Mouse (Mus musculus) heart, postnatal 0 days (tissue): ENCODE data around the gene Gpha2. TPM values are rescaled to one million over a fixed set of nuclear protein-coding genes. Genes with fewer than 3 reads are reported as not detected.

Experiments used
- ATAC-seq: fragments of 200-750 bp; cut with Nextera tagmentation; 2 replicates; pipeline ENCODE4 v1.8.0; 2017; ENCODE audit warnings: low read depth, moderate number of reproducible peaks, moderate library complexity; ENCODE audit not compliant: insufficient read depth
- DNase-seq: peaks from one replicate; pipeline ENCODE4 v3.0.0-alpha.2; 2016; ENCODE audit warnings: low spot score
- H3K27ac ChIP-seq: fragments of 300-500 bp; sonication (generic); 2 replicates; pipeline ENCODE4 v1.5.1; 2014; ENCODE audit warnings: low read depth, mild to moderate bottlenecking
- H3K27me3 ChIP-seq: fragments of 300-500 bp; sonication (generic); 2 replicates; pipeline ENCODE4 v1.6.1; 2014; ENCODE audit warnings: low read length, mixed read lengths; ENCODE audit not compliant: control insufficient read depth, insufficient read depth
- H3K36me3 ChIP-seq: fragments of 300-500 bp; sonication (generic); replicated peaks from 2 replicates; pipeline ENCODE4 v1.6.1; 2014; ENCODE audit warnings: low read length, mixed read lengths; ENCODE audit not compliant: control insufficient read depth, insufficient read depth
- H3K4me1 ChIP-seq: fragments of 300-500 bp; sonication (generic); 2 replicates; pipeline ENCODE4 v1.6.1; 2014; ENCODE audit warnings: antibody characterized with exemption; ENCODE audit not compliant: control insufficient read depth, insufficient read depth
- H3K4me2 ChIP-seq: fragments of 300-500 bp; sonication (generic); 2 replicates; pipeline ENCODE4 v1.6.1; 2014; ENCODE audit warnings: low read depth, mild to moderate bottlenecking, low read length, moderate library complexity
- H3K4me3 ChIP-seq: fragments of 300-500 bp; sonication (generic); 2 replicates; pipeline ENCODE4 v1.5.1; 2014; ENCODE audit warnings: low read depth, low read length
- H3K9ac ChIP-seq: fragments of 300-500 bp; sonication (generic); replicated peaks from 2 replicates; pipeline ENCODE4 v1.6.1; 2014; ENCODE audit warnings: low read depth, low read length, mixed read lengths
- H3K9me3 ChIP-seq: fragments of 300-500 bp; sonication (generic); replicated peaks from 2 replicates; pipeline ENCODE4 v1.6.1; 2016; ENCODE audit warnings: low read length; ENCODE audit not compliant: control insufficient read depth
- CTCF ChIP-seq: IDR thresholded peaks from 2 replicates; pipeline ENCODE4 v1.5.1; 2016; ENCODE audit warnings: antibody characterized with exemption, control low read depth, low read depth
- EP300 ChIP-seq: IDR thresholded peaks from 2 replicates; pipeline ENCODE4 v1.6.1; 2016; ENCODE audit warnings: antibody characterized with exemption, low read depth
- WGBS: fragments of 180-500 bp; shearing (Covaris S2); extraction: QIAGEN DNeasy Blood & Tissue Kit; methylation state at CpG from one replicate; pipeline ENCODE4 v1.1.7; 2014; 5-methylcytosine and 5-hydroxymethylcytosine counted together
- microRNA counts: library from miRNA; unstranded; fragments of <30 nt; microRNA quantifications from one replicate; lab custom pipeline; 2015
- microRNA-seq: library from miRNA; unstranded; fragments of <30 nt; microRNA quantifications from one replicate; pipeline ENCODE4, GENCODE M21; 2016
- polyA plus RNA-seq: library from polyadenylated mRNA; unstranded; fragments of >200 nt; fragmentation: Nextera tagmentation; extraction: Ambion mirVana; gene quantifications from 2 replicates; pipeline ENCODE4 v1.2.1, GENCODE M21; 2015
- total RNA-seq: library from RNA; depleted of rRNA; stranded (reverse); fragments of >200 nt; gene quantifications from 2 replicates; pipeline ENCODE4 v1.2.3, GENCODE M21; 2014; ENCODE audit warnings: low replicate concordance; rRNA removed

Gene Gpha2
- total and polyA plus RNA-seq, 2 experiments from 2014 or later = not detected

DNA sequence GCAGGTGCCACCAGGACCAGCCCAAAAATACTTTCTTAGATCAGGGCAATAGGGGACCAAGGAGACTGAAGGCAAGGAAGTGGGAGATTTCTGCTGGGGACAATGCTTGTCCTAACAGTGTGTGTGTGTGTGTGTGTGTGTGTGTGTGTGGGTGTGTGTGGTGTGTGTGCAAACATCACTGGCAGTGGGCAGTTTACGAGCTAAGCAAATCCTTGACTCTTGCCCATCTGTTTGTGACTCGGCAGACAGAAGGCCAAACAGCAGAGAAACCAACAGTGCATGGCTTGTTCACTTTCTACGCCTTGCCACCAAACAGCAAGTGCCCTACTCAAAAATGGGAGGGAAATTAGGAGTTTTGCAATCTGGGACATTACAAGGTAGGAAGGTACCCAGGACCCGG is 47.4 kb downstream of the Gpha2 start:
- no peak overlapping the region for H3K4me3 ChIP-seq
- no peak for ATAC-seq
- H3K27ac ChIP-seq = peak overlapping the region; percentile 62
- H3K9me3 ChIP-seq = no peaks in the 10 kb centered on the region
- 78% methylated on average over 4 of the region's 4 CpGs for WGBS
- TF ChIP-seq CTCF (no peak), EP300 (no peak)
- no peak overlapping the region for H3K4me2 ChIP-seq
- H3K36me3 ChIP-seq = no peaks in the 10 kb centered on the region
- no peak overlapping the region for H3K9ac ChIP-seq
- peaks cover 27% of the 10 kb centered on the region; the same call in 1 of the 2 replicates for H3K4me1 ChIP-seq
- DNase-seq = no peak
- peaks cover 5% of the 10 kb centered on the region; the same call in 1 of the 2 replicates for H3K27me3 ChIP-seq

DNA sequence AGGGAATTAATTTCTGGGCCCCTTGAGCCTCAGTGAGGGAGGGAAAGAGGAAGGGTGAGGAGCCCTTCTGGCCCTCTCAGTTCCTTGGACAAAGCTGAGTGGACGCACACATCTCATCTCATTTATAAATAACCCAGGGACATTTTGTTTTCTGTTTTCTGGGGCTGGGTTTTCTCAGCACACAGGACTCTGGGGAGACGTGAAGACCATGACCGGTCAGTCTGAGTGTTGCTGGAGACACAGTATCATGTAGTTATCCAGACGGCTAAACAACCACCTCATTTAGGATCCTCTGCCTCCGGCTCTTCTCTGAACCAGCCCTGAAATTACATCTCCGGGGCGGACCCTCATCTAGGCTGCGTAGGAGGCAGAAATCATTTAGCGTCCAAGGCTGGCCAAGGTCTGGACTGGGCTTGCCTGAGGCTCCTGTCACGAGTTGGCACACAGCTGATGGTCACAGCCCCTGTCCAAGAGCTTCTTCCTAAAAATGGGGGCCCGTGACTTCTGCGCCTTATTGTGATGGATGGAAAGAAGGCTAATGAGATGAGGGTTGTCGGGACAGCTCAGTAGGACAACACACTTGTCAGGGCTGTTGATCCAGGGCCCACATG is 47.9 kb downstream of the Gpha2 start:
- no peak overlapping the region for H3K4me3 ChIP-seq
- H3K36me3 ChIP-seq = 0 out of 2 replicates have a peak, but pooled peaks cover under 1% of the 10 kb centered on the region
- H3K4me2 ChIP-seq = no peak overlapping the region
- no peaks in the 10 kb centered on the region for H3K9me3 ChIP-seq
- peaks cover 32% of the 10 kb centered on the region; the same call in 1 of the 2 replicates for H3K4me1 ChIP-seq
- H3K27ac ChIP-seq = peak overlapping the region; percentile 62
- 82% methylated on average over 13 of the region's 13 CpGs for WGBS
- H3K27me3 ChIP-seq = peaks cover 5% of the 10 kb centered on the region; the same call in 1 of the 2 replicates
- no peak for TF ChIP-seq EP300
- no peak for TF ChIP-seq CTCF
- ATAC-seq (no peak), DNase-seq (no peak)
- H3K9ac ChIP-seq = no peak overlapping the region

DNA sequence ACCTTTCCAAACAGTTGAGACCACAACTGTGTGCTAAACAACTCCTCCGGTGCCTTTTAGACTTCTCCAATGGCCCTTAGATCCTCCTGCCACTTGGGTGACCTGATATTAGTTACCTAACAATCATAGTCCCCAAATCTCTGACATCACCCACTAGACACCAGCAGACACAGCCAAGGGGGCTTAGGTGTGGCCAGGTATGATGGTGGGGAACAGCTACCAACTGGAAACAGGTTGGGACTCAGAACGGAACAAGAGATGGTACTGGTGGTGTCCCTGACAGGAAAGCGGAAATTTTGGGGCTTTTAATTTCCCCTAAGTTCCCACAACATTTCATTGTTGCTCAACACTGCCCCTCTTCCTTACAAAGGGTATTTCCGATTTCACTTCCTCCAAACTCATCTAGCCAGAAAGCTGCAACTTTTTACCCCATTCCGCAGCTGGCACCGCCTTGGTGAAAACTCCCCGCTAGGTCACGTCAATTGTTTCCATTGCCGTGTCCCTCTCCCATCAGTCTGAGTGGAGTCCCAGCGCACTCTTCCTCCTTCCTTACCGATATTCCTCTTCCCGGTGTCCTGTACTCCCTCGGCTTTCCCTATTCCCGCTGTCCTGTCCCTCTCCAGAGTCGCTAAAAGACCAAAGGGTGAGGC is 49.7 kb downstream of the Gpha2 start:
- ATAC-seq (no peak), DNase-seq (no peak)
- TF ChIP-seq EP300 (no peak; the same call in 1 of the 2 replicates), CTCF (no peak)
- peak overlapping the region; percentile 76 for H3K4me3 ChIP-seq
- H3K9me3 ChIP-seq = no peaks in the 10 kb centered on the region
- H3K4me1 ChIP-seq = peaks cover 46% of the 10 kb centered on the region
- 11% methylated on average over 15 of the region's 15 CpGs for WGBS
- peak overlapping the region; percentile 69 for H3K4me2 ChIP-seq
- H3K27me3 ChIP-seq = peaks cover 4% of the 10 kb centered on the region; the same call in 1 of the 2 replicates
- no peak overlapping the region for H3K9ac ChIP-seq
- H3K27ac ChIP-seq = peak overlapping the region; percentile 79
- H3K36me3 ChIP-seq = peaks cover 15% of the 10 kb centered on the region; the same call in 1 of the 2 replicates

DNA sequence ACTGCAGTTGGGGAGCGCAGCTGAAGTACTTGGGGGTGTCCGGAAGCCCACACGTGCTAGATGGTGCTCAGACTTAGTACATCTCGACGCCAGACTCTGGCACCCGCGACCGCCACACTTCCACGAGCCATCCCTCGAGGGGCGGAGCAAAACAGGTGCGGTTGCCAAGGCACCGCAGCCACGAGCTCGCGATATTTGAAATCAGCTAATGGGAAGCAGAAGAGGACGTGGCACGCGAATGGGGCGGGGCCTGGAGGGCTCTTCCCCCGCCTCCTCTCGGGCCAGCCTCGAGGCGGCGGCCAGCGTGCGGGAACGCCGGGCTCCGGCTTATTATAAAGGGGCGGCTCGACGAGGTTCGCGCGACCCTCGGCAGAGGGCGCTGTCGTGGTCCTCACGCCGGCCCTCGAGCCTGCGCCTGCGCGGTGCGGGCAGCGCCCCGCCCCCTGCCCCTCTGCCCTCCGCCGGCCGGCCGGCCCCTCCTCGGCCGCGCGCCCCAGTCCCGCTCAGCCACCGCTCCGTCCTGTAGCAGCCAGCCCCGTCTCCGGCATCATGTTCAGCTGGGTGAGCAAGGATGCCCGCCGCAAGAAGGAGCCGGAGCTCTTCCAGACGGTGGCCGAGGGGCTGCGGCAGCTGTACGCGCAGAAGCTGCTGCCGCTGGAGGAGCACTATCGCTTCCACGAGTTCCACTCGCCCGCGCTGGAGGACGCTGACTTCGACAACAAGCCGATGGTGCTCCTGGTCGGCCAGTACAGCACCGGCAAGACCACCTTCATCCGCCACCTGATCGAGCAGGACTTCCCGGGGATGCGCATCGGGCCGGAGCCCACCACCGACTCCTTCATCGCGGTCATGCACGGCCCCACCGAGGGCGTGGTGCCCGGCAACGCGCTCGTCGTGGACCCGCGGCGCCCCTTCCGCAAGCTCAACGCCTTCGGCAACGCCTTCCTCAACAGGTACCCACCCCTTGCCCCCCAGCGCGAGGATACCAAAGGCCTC is 50.5 kb downstream of the Gpha2 start, which contains the start of gene Ehd1:
Gene Ehd1, plus strand, starts transcription at position 300 of the 996 bp plus-strand sequence.
- no peaks in the 10 kb centered on the region for H3K27me3 ChIP-seq
- peak within 1 kb of the TSS; percentile 74 for H3K9ac ChIP-seq
- peaks cover 24% of the 10 kb centered on the region for H3K36me3 ChIP-seq
- DNase-seq (peak; percentile 98), ATAC-seq (peak; percentile 95)
- H3K4me3 ChIP-seq = peak within 1 kb of the TSS; percentile 76
- H3K4me2 ChIP-seq = peak within 1 kb of the TSS; percentile 86
- TF ChIP-seq CTCF (peak; percentile 63), EP300 (peak; percentile 64; the same call in 1 of the 2 replicates)
- H3K27ac ChIP-seq = peak within 1 kb of the TSS; percentile 79
- H3K4me1 ChIP-seq = peaks cover 46% of the 10 kb centered on the region
- no peaks in the 10 kb centered on the region for H3K9me3 ChIP-seq
- WGBS = under 1% methylated on average over 100 of the region's 106 CpGs

MicroRNAs encoded within 50 kb of the gene (microRNA counts, 519-probe panel; counts per million panel counts)
- microRNA mmu-miR-192 (lab: Ali Mortazavi, UCI) = not detected

Small RNA genes within 50 kb of the gene (microRNA-seq; reads per million reads assigned to microRNA genes)
- gene Mir192 (99.4 reads per million, percentile 56 among the genes with 10 or more reads in this experiment), gene Mir194-2 (88.4 reads per million, percentile 53 among the genes with 10 or more reads in this experiment)

Other genes with a start within 250 kb of the Gpha2 start
- not detected in 2 replicates for gene Slc22a20, start 240.2 kb upstream of the Gpha2 start, total RNA-seq
- gene Slc22a20, start 240.2 kb upstream of the Gpha2 start, polyA plus RNA-seq = not detected in 2 replicates
- gene Capn1, start 210.5 kb upstream of the Gpha2 start, total RNA-seq = 18.9 and 19.3 TPM in 2 replicates
- gene Capn1, start 210.5 kb upstream of the Gpha2 start, polyA plus RNA-seq = 4.9 and 5.3 TPM in 2 replicates
- gene Syvn1, start 179.8 kb upstream of the Gpha2 start, total RNA-seq = 12.0 and 16.0 TPM in 2 replicates
- 9.2 and 10.2 TPM in 2 replicates for gene Syvn1, start 179.8 kb upstream of the Gpha2 start, polyA plus RNA-seq
- gene Mrpl49, start 168.6 kb upstream of the Gpha2 start, total RNA-seq = 18.7 and 37.1 TPM in 2 replicates
- 49.7 and 53.5 TPM in 2 replicates for gene Mrpl49, start 168.6 kb upstream of the Gpha2 start, polyA plus RNA-seq
- 562 and 833 TPM in 2 replicates for gene Fau, start 168.5 kb upstream of the Gpha2 start, total RNA-seq
- 484 and 508 TPM in 2 replicates for gene Fau, start 168.5 kb upstream of the Gpha2 start, polyA plus RNA-seq
- 46.7 and 58.4 TPM in 2 replicates for gene Znhit2, start 165.2 kb upstream of the Gpha2 start, total RNA-seq
- gene Znhit2, start 165.2 kb upstream of the Gpha2 start, polyA plus RNA-seq = 21.4 and 22.7 TPM in 2 replicates
- gene Tm7sf2, start 158.0 kb upstream of the Gpha2 start, total RNA-seq = 13.1 and 14.4 TPM in 2 replicates
- 3.2 and 3.3 TPM in 2 replicates for gene Tm7sf2, start 158.0 kb upstream of the Gpha2 start, polyA plus RNA-seq
- 55.2 and 59.7 TPM in 2 replicates for gene Vps51, start 149.1 kb upstream of the Gpha2 start, total RNA-seq
- gene Vps51, start 149.1 kb upstream of the Gpha2 start, polyA plus RNA-seq = 32.5 and 35.8 TPM in 2 replicates
- gene Tmem262, start 146.3 kb upstream of the Gpha2 start, total RNA-seq = not detected in 2 replicates
- gene Tmem262, start 146.3 kb upstream of the Gpha2 start, polyA plus RNA-seq = not detected in 2 replicates
- not detected in 2 replicates for gene Gm28374, start 144.1 kb upstream of the Gpha2 start, total RNA-seq
- 0.72 and 0.99 TPM in 2 replicates for gene Gm28374, start 144.1 kb upstream of the Gpha2 start, polyA plus RNA-seq
- 50.8 and 55.5 TPM in 2 replicates for gene Zfpl1, start 141.4 kb upstream of the Gpha2 start, total RNA-seq
- 36.1 and 37.5 TPM in 2 replicates for gene Zfpl1, start 141.4 kb upstream of the Gpha2 start, polyA plus RNA-seq
- 2.2 and 6.8 TPM in 2 replicates for gene Cdca5, start 141.4 kb upstream of the Gpha2 start, total RNA-seq
- 5.7 and 6.4 TPM in 2 replicates for gene Cdca5, start 141.4 kb upstream of the Gpha2 start, polyA plus RNA-seq
- gene AC131692.1, start 132.0 kb upstream of the Gpha2 start, total RNA-seq = not detected in 2 replicates
- not detected in 2 replicates for gene AC131692.1, start 132.0 kb upstream of the Gpha2 start, polyA plus RNA-seq
- not detected in 2 replicates for gene Naaladl1, start 120.6 kb upstream of the Gpha2 start, total RNA-seq
- gene Naaladl1, start 120.6 kb upstream of the Gpha2 start, polyA plus RNA-seq = 0.07 TPM in 1 of 2 replicates, not detected in the other
- gene Sac3d1, start 107.7 kb upstream of the Gpha2 start, total RNA-seq = 46.5 and 48.8 TPM in 2 replicates
- gene Sac3d1, start 107.7 kb upstream of the Gpha2 start, polyA plus RNA-seq = 25.1 and 25.8 TPM in 2 replicates
- gene Snx15, start 98.1 kb upstream of the Gpha2 start, total RNA-seq = 30.5 and 55.7 TPM in 2 replicates
- gene Snx15, start 98.1 kb upstream of the Gpha2 start, polyA plus RNA-seq = 17.5 and 18.5 TPM in 2 replicates
- 0.46 TPM in 1 of 2 replicates, not detected in the other for gene Batf2, start 85.4 kb upstream of the Gpha2 start, total RNA-seq
- gene Batf2, start 85.4 kb upstream of the Gpha2 start, polyA plus RNA-seq = 0.16 and 0.18 TPM in 2 replicates
- gene Arl2, start 84.8 kb upstream of the Gpha2 start, total RNA-seq = 59.2 and 75.1 TPM in 2 replicates
- gene Arl2, start 84.8 kb upstream of the Gpha2 start, polyA plus RNA-seq = 96.6 and 105 TPM in 2 replicates
- not detected in 2 replicates for gene Majin, start 42.0 kb upstream of the Gpha2 start, total RNA-seq
- gene Majin, start 42.0 kb upstream of the Gpha2 start, polyA plus RNA-seq = not detected in 2 replicates
- gene Ppp2r5b, start 9.5 kb downstream of the Gpha2 start, total RNA-seq = 20.6 and 40.3 TPM in 2 replicates
- 18.3 and 18.6 TPM in 2 replicates for gene Ppp2r5b, start 9.5 kb downstream of the Gpha2 start, polyA plus RNA-seq
- gene Atg2a, start 15.3 kb downstream of the Gpha2 start, total RNA-seq = 18.9 and 24.5 TPM in 2 replicates
- gene Atg2a, start 15.3 kb downstream of the Gpha2 start, polyA plus RNA-seq = 4.7 and 5.6 TPM in 2 replicates
- gene Ehd1, start 50.3 kb downstream of the Gpha2 start, total RNA-seq = 127 and 200 TPM in 2 replicates
- gene Ehd1, start 50.3 kb downstream of the Gpha2 start, polyA plus RNA-seq = 56.4 and 60.3 TPM in 2 replicates
- 4.8 and 9.5 TPM in 2 replicates for gene Cdc42bpg, start 80.1 kb downstream of the Gpha2 start, total RNA-seq
- gene Cdc42bpg, start 80.1 kb downstream of the Gpha2 start, polyA plus RNA-seq = 0.49 and 0.51 TPM in 2 replicates
- 20.6 and 46.5 TPM in 2 replicates for gene Men1, start 108.6 kb downstream of the Gpha2 start, total RNA-seq
- 20.1 and 20.3 TPM in 2 replicates for gene Men1, start 108.6 kb downstream of the Gpha2 start, polyA plus RNA-seq
- 48.4 and 59.1 TPM in 2 replicates for gene Map4k2, start 114.8 kb downstream of the Gpha2 start, total RNA-seq
- gene Map4k2, start 114.8 kb downstream of the Gpha2 start, polyA plus RNA-seq = 9.6 and 10.1 TPM in 2 replicates
- gene Sf1, start 137.3 kb downstream of the Gpha2 start, total RNA-seq = 41.8 and 94.6 TPM in 2 replicates
- gene Sf1, start 137.3 kb downstream of the Gpha2 start, polyA plus RNA-seq = 31.8 and 38.3 TPM in 2 replicates
- 451 and 487 TPM in 2 replicates for gene Pygm, start 158.0 kb downstream of the Gpha2 start, total RNA-seq
- gene Pygm, start 158.0 kb downstream of the Gpha2 start, polyA plus RNA-seq = 390 and 400 TPM in 2 replicates
- 25.3 and 55.6 TPM in 2 replicates for gene Rasgrp2, start 173.0 kb downstream of the Gpha2 start, total RNA-seq
- 46.6 and 55.5 TPM in 2 replicates for gene Rasgrp2, start 173.0 kb downstream of the Gpha2 start, polyA plus RNA-seq
- not detected in 2 replicates for gene Nrxn2, start 192.4 kb downstream of the Gpha2 start, total RNA-seq
- gene Nrxn2, start 192.4 kb downstream of the Gpha2 start, polyA plus RNA-seq = 0.67 and 0.68 TPM in 2 replicates